Mouse (Mus musculus): Measurements from ENCODE around the gene L3mbtl3. TPM values are rescaled to one million over a fixed set of nuclear protein-coding genes. Genes with fewer than 3 reads are reported as not detected.
A peak's percentile ranks its signal among the peaks of the same experiment; 100 is the strongest.

The L3mbtl3 gene
- total and polyA plus RNA-seq, 2 experiments = 1.7 to 4.1 TPM

DNA sequence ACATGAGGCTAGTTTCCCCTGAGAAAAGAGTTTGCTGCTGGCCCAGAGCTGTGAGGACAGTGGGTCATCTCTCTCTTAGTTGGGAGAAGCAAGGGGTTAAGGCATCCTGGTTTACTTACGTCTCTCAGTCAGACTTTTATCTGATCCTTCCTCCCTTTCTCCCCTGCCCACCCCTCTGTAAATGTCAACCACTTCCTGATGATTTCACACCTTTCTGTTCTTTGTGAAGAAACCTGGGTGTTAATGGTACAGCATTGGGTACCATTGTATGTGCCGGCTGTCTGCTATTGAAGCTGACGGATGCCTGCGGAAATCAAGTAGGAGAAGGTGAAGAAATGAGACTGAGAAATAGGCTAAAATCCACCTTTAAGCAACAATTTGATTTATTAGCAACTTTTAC, 146.3 kb downstream of the L3mbtl3 start, which contains the start of gene Samd3:
Gene Samd3, plus strand, starts transcription at position 220 of the 400 bp plus-strand sequence.
- DNase-seq (ENCODE audit: extremely low read depth, low read depth, low spot score) = peak; percentile 8
- H3K27ac ChIP-seq (replicated peaks; ENCODE audit: insufficient read depth, low read depth, low read length) = no peak within 1 kb of the TSS
- TF ChIP-seq CTCF (IDR thresholded peaks at IDR 0.05; ENCODE audit: low read depth, low read length) (no peak), POLR2A (IDR thresholded peaks at IDR 0.05; ENCODE audit: extremely low read depth, insufficient read depth, low read length) (no peak)

DNA sequence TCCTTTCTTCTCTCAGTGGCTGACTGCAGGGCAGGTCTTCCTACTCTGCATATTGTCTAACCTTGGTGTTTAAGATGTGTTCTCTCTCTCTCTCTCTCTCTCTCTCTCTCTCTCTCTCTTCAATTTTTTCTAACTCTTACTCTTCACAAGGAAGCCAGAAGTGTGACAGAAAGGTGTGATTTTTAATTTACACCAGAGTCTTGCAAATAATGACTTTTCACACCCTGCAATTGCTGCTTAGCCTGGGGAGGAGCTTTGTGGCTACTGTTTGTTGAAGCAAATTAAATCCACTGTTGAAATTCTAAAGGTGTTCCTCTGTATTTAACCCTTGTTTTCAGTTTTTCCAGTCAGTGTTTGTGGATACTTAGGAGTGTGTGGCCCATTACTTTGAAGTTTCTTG, 147.6 kb downstream of the L3mbtl3 start:
- DNase-seq (ENCODE audit: extremely low read depth, low read depth, low spot score) = no peak
- no peak overlapping the region for H3K4me3 ChIP-seq (ENCODE audit: insufficient read depth, low read depth, low read length)
- no peak for TF ChIP-seq CTCF (IDR thresholded peaks at IDR 0.05; ENCODE audit: low read depth, low read length)
- TF ChIP-seq POLR2A (IDR thresholded peaks at IDR 0.05; ENCODE audit: extremely low read depth, insufficient read depth, low read length) = no peak
- no peaks in the 10 kb centered on the region for H3K4me1 ChIP-seq (ENCODE audit: control insufficient read depth, insufficient read depth, low read length)
- no peaks in the 10 kb centered on the region for H3K36me3 ChIP-seq (ENCODE audit: control insufficient read depth, insufficient read depth, low read length)
- no peak overlapping the region for H3K27ac ChIP-seq (replicated peaks; ENCODE audit: insufficient read depth, low read depth, low read length)
- no peak overlapping the region for H3K9ac ChIP-seq (ENCODE audit: low read depth, low read length)
- H3K79me2 ChIP-seq (ENCODE audit: control insufficient read depth, insufficient read depth, low read length) = no peaks in the 10 kb centered on the region
- no peaks in the 10 kb centered on the region for H3K27me3 ChIP-seq (ENCODE audit: control insufficient read depth, insufficient read depth, low read length)

More for the DNA sequence above, 146.3 kb downstream of the L3mbtl3 start, which contains the start of gene Samd3:
- Histone ChIP-seq H3K27me3 (ENCODE audit: control insufficient read depth, insufficient read depth, low read length) (no peaks in the 10 kb centered on the region), H3K4me1 (ENCODE audit: control insufficient read depth, insufficient read depth, low read length) (no peaks in the 10 kb centered on the region), H3K9ac (ENCODE audit: low read depth, low read length) (no peak within 1 kb of the TSS), H3K4me3 (ENCODE audit: insufficient read depth, low read depth, low read length) (no peak within 1 kb of the TSS), H3K36me3 (ENCODE audit: control insufficient read depth, insufficient read depth, low read length) (no peaks in the 10 kb centered on the region), H3K79me2 (ENCODE audit: control insufficient read depth, insufficient read depth, low read length) (no peaks in the 10 kb centered on the region)
- WGBS = 39% methylated on average over 4 of the region's 4 CpGs

- H3K9ac ChIP-seq (ENCODE audit: low read depth, low read length) = no peak overlapping the region
- H3K27me3 ChIP-seq (ENCODE audit: control insufficient read depth, insufficient read depth, low read length) = no peaks in the 10 kb centered on the region
- DNase-seq (ENCODE audit: extremely low read depth, low read depth, low spot score) = no peak
- TF ChIP-seq CTCF (IDR thresholded peaks at IDR 0.05; ENCODE audit: low read depth, low read length) (no peak), POLR2A (IDR thresholded peaks at IDR 0.05; ENCODE audit: extremely low read depth, insufficient read depth, low read length) (no peak)
- no peaks in the 10 kb centered on the region for H3K79me2 ChIP-seq (ENCODE audit: control insufficient read depth, insufficient read depth, low read length)
- H3K36me3 ChIP-seq (ENCODE audit: control insufficient read depth, insufficient read depth, low read length) = no peaks in the 10 kb centered on the region
- no peaks in the 10 kb centered on the region for H3K4me1 ChIP-seq (ENCODE audit: control insufficient read depth, insufficient read depth, low read length)
- WGBS = 56% methylated on average over 2 of the region's 2 CpGs
- no peak overlapping the region for H3K27ac ChIP-seq (replicated peaks; ENCODE audit: insufficient read depth, low read depth, low read length)
- no peak overlapping the region for H3K4me3 ChIP-seq (ENCODE audit: insufficient read depth, low read depth, low read length)
These were observed 149.0 kb downstream of the L3mbtl3 start for GRCm38 (mm10) chr10:26226734-26227133.

- no peaks in the 10 kb centered on the region for H3K79me2 ChIP-seq (ENCODE audit: control insufficient read depth, insufficient read depth, low read length)
- no peak for TF ChIP-seq POLR2A (IDR thresholded peaks at IDR 0.05; ENCODE audit: extremely low read depth, insufficient read depth, low read length)
- no peak for TF ChIP-seq CTCF (IDR thresholded peaks at IDR 0.05; ENCODE audit: low read depth, low read length)
- no peaks in the 10 kb centered on the region for H3K36me3 ChIP-seq (ENCODE audit: control insufficient read depth, insufficient read depth, low read length)
- no peak overlapping the region for H3K4me3 ChIP-seq (ENCODE audit: insufficient read depth, low read depth, low read length)
- H3K27ac ChIP-seq (replicated peaks; ENCODE audit: insufficient read depth, low read depth, low read length) = no peak overlapping the region
- no peak overlapping the region for H3K9ac ChIP-seq (ENCODE audit: low read depth, low read length)
- no peak for DNase-seq (ENCODE audit: extremely low read depth, low read depth, low spot score)
- no peaks in the 10 kb centered on the region for H3K27me3 ChIP-seq (ENCODE audit: control insufficient read depth, insufficient read depth, low read length)
- 86% methylated on average over 5 of the region's 5 CpGs for WGBS
- H3K4me1 ChIP-seq (ENCODE audit: control insufficient read depth, insufficient read depth, low read length) = no peaks in the 10 kb centered on the region
These were observed 149.5 kb downstream of the L3mbtl3 start for GRCm38 (mm10) chr10:26226241-26226640.

Other genes with a start within 250 kb of the L3mbtl3 start
- 0.07 and 0.28 TPM in 2 replicates for gene Samd3, start 146.3 kb downstream of the L3mbtl3 start, total RNA-seq (2014; rRNA removed)
- 0.05 and 0.07 TPM in 2 replicates for gene Samd3, start 146.3 kb downstream of the L3mbtl3 start, polyA plus RNA-seq (2012; rRNA removed)

Data from liver, adult 2 months (tissue).